Mouse (Mus musculus) left cerebral cortex, adult 11 months (tissue): ENCODE measurements at regions not wholly inside any gene's neighbourhood (a gene's known extent, or its start where the extent isn't known, plus 50 kb on each side); places are given as distances from the start of the nearest gene placed in this dataset.
"Not testable (repeated sequence)": the region's sequence is repeated elsewhere in the genome, so short reads cannot be mapped to it uniquely, and the experiment has no call there.

Experiments
- DNase-seq: peaks from one replicate; pipeline ENCODE4 v3.0.0; 2022; ENCODE audit warnings: low spot score

- no peak for DNase-seq
Measured at GRCm38 (mm10) chr8:96586129-96586528, 697.8 kb upstream of the Got2 start.

- DNase-seq, result no peak
Measured at GRCm38 (mm10) chr8:96552512-96552911, 664.2 kb upstream of the Got2 start.

DNA sequence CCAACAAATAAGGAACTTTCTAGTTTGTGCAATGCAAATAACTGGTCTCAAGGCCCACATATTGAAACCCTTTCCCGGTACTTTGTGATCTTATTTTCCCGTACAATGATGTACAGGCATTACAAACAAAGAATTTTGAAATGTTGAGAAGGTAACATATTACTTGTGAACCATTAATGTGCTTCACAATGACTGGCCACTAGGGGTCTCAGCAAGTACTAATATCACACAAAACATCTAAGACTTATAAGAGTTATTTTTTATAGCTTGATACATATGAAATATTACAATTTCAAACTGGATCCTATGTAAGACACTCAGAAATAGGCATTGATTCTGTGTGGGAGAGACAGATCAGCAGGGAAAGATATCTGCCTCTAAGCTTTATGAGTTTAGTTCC lies 662.1 kb upstream of the Got2 start:
- no peak for DNase-seq

- no peak for DNase-seq
Measured at GRCm38 (mm10) chr8:96548663-96549062, 660.3 kb upstream of the Got2 start.

DNA sequence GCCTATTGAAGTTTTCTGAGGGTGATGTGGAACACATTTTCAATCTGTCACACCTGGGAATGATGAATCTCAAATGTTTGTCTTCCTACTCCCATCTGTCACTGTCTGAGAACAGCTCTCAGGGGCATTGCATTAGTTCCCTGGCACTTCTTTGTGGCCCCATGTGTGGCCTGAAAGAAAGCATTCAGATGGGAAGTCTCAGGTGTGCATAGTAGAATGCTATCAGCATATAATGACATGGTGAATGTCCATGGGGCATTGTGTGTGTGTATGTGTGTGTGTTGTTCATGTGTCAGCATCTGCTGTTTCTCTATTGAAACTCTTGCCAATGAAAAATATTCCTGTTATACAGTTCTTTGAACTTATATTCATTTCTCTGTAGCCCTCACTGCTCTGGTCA lies 659.8 kb upstream of the Got2 start:
- no peak for DNase-seq

DNA sequence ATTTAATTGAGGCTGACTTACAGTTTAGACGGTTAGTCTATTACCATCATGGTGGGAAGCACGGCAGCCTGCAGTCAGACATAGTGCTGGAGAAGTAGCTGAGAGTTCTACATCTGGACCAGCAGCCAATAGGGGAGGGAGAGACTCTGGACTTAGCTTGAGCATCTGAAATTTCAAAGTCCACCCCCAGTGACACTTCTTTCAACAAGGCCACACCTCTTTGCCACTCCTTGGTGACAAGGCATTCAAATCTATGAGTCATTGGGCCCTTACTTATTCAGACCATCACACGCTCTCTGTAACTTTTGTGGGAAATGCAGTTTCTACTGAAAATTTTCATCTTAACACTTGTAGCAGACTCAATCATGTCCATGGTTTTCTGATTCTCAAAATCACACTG lies 653.9 kb upstream of the Got2 start:
- DNase-seq, result no peak

GRCm38 (mm10) chr8:96498854-96499253 lies 610.5 kb upstream of the Got2 start:
- DNase-seq, result no peak

- no peak for DNase-seq
Measured at GRCm38 (mm10) chr8:96495406-96495805, 607.1 kb upstream of the Got2 start.

DNA sequence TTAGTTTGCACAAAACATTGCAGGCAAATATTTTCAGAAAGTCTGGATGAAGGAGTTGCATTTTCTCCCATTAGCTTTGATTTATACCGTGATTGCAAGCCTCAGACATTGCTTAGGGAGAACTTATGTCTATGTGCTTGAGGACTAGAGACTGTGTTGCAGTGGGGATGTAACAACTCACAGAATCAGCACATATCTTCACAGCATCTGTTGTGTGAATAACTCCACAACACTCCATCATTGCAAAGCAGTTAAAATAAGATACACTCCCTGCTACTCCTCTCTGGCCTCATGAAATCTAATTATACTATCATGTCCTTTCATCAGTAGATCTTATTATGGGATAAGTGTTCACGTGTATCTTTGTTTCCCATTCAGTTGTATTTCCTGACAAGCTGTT lies 601.5 kb upstream of the Got2 start:
- peak; percentile 1 for DNase-seq

DNA sequence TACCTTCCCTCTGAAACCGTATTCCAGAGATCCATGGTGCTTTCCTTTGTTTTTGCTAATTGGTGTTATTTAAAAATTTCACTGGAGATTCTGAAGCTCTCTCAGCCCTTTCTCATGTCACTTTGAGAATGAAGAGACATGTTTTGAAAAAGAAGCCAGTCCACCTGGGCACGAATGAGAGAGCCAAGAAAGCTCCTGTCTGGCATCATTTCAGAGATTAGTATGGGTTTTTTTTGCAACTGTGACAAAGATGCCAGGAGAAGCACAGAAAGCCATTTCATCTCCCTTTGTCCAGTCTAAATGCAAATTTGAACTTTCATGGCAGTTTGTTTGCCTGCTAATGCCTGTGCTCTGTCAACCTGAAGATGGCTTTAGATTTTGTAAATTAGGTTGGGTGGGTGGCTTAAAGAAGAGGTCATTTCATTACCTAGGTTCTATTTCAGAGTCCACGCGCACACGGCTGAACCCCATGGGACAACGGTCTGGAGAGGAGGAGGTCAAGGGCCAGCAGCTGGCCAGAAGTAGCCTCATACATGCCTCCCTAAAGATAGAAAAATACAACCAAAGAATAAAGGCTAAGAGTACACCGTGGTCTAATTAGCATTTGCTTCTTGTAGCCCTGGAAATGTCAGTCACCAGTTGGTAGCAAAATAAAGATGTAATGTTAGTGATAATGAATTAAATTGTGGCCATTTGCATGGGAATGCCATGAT lies 600.5 kb upstream of the Got2 start:
- no peak for DNase-seq

DNA sequence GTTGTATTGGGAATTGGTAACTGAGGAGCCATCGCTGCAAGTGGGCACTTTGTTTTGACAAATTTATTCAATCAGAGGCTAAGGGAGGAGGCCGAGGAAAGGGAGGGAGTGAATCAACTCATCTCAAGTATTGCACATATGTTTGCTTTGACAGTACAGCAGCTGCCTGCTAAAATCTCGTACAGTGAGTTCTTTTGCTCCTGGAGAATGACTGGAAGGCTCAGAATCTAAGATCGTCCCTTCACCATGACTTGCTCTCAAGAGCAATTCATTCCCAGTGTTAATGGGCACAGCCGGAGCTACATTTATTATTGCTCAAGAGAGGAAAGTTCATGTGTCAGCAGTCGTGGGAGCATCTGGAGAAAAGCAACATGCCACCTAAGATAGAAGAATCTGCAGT lies 567.6 kb upstream of the Got2 start:
- peak; percentile 2 for DNase-seq

GRCm38 (mm10) chr8:96455336-96455735 lies 567.0 kb upstream of the Got2 start:
- no peak for DNase-seq

GRCm38 (mm10) chr8:96429708-96430107 lies 541.4 kb upstream of the Got2 start:
- no peak for DNase-seq

- DNase-seq, result no peak
Measured at GRCm38 (mm10) chr8:96426900-96427299, 538.6 kb upstream of the Got2 start.

GRCm38 (mm10) chr8:96409601-96410000 lies 521.3 kb upstream of the Got2 start:
- DNase-seq, result no peak

DNA sequence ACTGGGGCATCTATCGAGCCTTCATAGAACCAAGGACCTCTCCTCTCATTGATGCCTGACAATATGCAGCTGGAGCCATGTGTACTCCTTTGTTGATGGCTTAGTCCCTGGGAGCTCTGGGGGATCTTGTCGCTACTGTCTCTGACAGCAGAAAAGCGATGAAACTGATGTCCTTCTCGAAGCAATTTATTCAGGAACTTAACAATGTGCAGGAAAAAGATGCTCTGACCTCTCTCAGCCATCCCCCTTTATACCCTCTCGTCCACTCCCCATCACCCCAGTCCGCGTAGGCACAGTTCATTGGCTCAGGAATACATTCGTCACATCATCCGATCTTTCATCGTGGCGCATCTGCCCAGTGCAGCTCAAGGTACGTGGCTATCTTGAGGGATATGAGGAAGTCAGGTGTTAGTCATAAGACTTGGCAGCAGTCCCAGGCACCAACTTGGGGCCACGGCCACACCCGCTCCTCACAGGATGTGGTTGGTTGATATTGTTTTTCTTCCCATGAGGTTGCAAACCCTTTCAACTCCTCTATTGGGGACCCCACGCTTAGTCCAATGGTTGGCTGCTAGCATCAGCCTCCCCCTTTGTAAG lies 516.3 kb upstream of the Got2 start:
- no peak for DNase-seq

DNA sequence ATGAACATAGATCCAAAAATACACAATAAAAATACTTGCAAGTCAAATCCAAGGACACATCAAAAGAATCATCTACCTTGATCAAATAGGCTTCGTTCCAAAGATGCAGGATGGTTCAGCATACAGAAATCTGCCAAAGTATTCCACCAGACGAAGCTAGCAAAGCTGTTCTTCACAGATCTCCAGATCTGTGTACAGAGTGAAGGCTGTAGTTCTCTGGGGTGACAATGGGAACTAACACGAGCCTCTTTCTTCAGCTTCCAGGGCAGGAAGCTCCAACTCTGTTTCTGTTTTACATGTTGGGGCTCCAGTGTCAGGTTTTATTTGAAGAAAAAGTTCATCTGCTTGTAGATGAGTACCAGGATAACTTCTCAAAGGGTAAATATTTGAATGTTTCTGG lies 515.3 kb upstream of the Got2 start:
- DNase-seq, result no peak

GRCm38 (mm10) chr8:96399381-96399780 lies 511.0 kb upstream of the Got2 start:
- DNase-seq, result not testable (repeated sequence)

GRCm38 (mm10) chr8:96393024-96393423 lies 504.7 kb upstream of the Got2 start:
- peak; percentile 26 for DNase-seq

DNA sequence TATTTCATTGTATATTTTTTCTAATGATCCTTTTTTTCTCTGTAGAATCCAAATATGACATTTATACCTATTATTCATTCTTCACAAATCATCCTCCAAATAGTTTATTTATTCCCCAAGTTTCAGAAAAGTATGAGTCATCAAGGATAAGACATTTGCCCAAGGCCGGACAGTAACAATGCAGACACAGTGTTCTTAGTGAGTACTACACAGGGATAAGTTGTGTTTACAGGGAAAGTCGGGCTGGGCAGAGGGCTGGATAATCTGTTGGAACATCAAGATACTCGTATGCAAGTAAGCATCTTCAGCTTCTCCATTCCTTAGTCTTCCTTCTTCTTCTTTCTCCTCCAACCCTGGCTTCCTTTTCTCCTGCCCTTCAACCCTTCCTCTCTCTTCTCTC lies 500.9 kb upstream of the Got2 start:
- no peak for DNase-seq

GRCm38 (mm10) chr8:96370500-96370899 lies 482.2 kb upstream of the Got2 start:
- DNase-seq, result no peak

- DNase-seq, result no peak
Measured at GRCm38 (mm10) chr8:96362853-96363445, 474.6 kb upstream of the Got2 start.

DNA sequence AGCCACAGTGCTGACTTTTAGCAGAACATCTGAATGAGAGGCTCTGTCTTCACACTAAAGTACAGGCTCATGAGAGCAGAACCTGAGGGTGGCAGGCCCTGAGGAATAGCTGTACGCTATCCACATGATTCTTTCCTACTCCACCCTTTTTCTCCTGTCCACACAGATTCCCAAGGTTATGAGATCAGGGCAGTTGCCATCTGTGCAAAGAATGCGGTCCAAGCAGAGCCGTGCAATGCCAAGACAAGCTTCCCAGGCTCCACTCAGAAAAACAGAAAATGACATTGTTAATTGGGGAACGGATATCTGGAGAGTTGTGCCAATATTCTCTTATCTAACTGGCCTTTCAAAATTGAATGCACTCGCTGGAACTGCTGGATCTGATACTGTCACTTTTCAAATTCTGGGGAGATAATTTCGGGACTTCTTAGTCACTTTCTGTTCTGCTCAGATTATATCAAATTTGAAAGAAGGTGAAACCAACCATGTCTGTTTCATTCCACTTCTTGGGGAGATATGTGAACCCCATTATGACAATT lies 462.3 kb upstream of the Got2 start:
- DNase-seq, result no peak
